Mouse (Mus musculus): Measurements from ENCODE around the gene Map2.

GRCm38 (mm10) chr1:66252333-66252724 is 77.3 kb downstream of the Map2 start:
- TF ChIP-seq CTCF (IDR thresholded peaks at IDR 0.05; ENCODE audit: control insufficient read depth, insufficient read depth, low read length) (no peak), POLR2A (IDR thresholded peaks at IDR 0.05; ENCODE audit: borderline replicate concordance, control insufficient read depth, low read depth, low read length) (no peak)
